Mouse (Mus musculus) brain, adult 2 months (tissue): ENCODE measurements at regions not wholly inside any gene's neighbourhood (a gene's known extent, or its start where the extent isn't known, plus 50 kb on each side); places are given as distances from the start of the nearest gene placed in this dataset.
"Not testable (repeated sequence)": the region's sequence is repeated elsewhere in the genome, so short reads cannot be mapped to it uniquely, and the experiment has no call there.

ENCODE experiments used
- DNase-seq: peaks from one replicate; pipeline ENCODE4 v3.0.0; 2011; ENCODE audit warnings: low read depth, low spot score

GRCm38 (mm10) chr7:29639591-29639990 lies 87.2 kb downstream of the Catsperg2 start:
- not testable (repeated sequence) for DNase-seq

- DNase-seq: no peak
These were observed 83.9 kb upstream of the Sipa1l3 start for GRCm38 (mm10) chr7:29602356-29602755.

DNA sequence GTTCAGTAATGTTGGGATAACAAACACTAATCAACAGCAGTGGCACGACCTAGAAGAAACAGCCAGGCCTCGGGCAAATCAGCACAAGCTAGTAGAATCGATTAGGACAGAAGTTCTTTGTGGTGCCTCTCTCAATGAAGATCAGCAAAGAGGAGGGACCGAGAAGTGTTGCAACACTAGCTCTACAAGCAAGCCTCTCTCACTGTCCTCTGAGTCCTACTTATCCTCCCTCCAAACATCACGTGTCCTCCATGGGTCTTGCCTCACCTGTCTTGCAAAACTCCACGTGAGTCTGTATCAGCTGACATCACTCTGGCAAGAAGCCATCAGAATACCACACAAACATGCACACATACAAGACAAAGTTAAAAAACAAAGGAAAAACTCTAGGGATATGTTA lies 82.9 kb upstream of the Sipa1l3 start:
- no peak for DNase-seq

DNA sequence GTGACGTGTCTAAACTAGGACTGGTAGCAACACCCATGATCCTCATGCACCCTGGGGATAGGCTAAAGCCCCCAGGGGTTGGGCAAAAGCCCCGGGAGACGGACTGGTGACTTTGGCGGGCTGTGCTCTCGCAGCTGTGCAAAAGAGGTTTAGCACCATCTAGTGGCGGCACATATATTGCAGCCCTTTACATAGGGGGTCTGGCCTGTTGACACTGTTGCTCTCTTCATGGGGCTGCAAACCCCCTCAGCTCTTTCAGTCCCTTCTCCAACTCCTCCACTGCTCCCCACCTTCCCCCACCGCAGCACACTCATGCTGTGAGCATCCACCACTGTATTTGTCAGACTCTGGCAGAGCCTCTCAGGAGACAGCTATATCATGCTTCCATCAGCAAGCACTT lies 78.8 kb upstream of the Sipa1l3 start:
- DNase-seq: peak; percentile 16

DNA sequence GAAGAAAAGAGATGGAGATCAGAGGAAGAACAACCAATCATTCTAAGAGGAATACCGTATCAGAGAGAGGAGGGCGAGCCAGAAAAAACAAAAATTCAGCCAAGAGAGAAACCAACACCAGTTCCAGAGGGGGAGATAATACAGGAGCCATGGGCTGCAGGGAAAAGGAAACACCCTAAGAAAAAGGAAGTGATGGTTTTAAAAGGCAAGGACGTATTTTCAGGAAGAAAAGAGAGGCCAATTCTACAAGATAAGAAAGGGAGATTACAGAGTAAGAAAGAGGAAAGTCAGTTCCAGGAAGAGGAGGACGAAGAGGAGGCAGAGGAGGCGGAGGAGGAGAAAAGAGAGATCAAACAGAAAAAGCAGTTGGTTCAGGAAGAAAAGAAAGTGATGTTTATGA lies 59.7 kb upstream of the Sipa1l3 start:
- DNase-seq: no peak

- DNase-seq: no peak
These were observed 57.2 kb upstream of the Sipa1l3 start for GRCm38 (mm10) chr7:29575606-29576005.
